In genomic region chr5:149178095-149178494, GRCm38 (mm10) we compare ENCODE assay signal across 18 mouse cellular contexts.
"Had no signal": no experiment of that assay in that cellular context is flagged by ENCODE, and none has a peak within 500 bp of the region (broad histone marks: within the 10 kb centered on the region; RNA-seq: fewer than 3 reads in every experiment).

No protein-coding gene starts in this region.

- H3K4me1 ChIP-seq: lung, embryonic 15.5 days; neural tube, embryonic 12.5 days; stomach, embryonic 15.5 days had no signal

- H3K27me3 ChIP-seq: liver, embryonic 15.5 days; lung, embryonic 15.5 days; megakaryocyte, embryonic 14.5 days; midbrain, embryonic 12.5 days; midbrain, embryonic 15.5 days; neural tube, embryonic 12.5 days; stomach, embryonic 15.5 days had no signal

- H3K36me3 ChIP-seq: liver, embryonic 15.5 days; lung, embryonic 15.5 days; midbrain, embryonic 12.5 days; midbrain, embryonic 15.5 days; neural tube, embryonic 12.5 days; stomach, embryonic 15.5 days had no signal

- DNase-seq: liver, postnatal 0 days; lung, adult 2 months; lung, postnatal 14 days; lung, postnatal 36 days; right cerebral cortex, postnatal 14 days; thymus, adult 2 months; thymus, postnatal 14 days; thymus, postnatal 36 days had no signal

- H3K4me3 ChIP-seq: liver, embryonic 15.5 days; lung, embryonic 15.5 days; megakaryocyte, embryonic 14.5 days; midbrain, embryonic 12.5 days; midbrain, embryonic 15.5 days; neural tube, embryonic 12.5 days; stomach, embryonic 15.5 days had no signal

- H3K27ac ChIP-seq: liver, embryonic 15.5 days; lung, embryonic 15.5 days; macrophage; midbrain, embryonic 12.5 days; midbrain, embryonic 15.5 days; neural tube, embryonic 12.5 days; stomach, embryonic 15.5 days; stomach, postnatal 0 days had no signal

- H3K9ac ChIP-seq: liver, embryonic 15.5 days; liver, postnatal 0 days; lung, embryonic 15.5 days; midbrain, embryonic 12.5 days; midbrain, embryonic 15.5 days; neural tube, embryonic 12.5 days; stomach, embryonic 15.5 days had no signal

- H3K9me3 ChIP-seq: liver, embryonic 15.5 days; lung, embryonic 15.5 days; megakaryocyte, embryonic 14.5 days; midbrain, embryonic 12.5 days; midbrain, embryonic 15.5 days; neural tube, embryonic 12.5 days; stomach, embryonic 15.5 days had no signal

- ATAC-seq: liver, postnatal 0 days; lung, postnatal 0 days; midbrain, embryonic 15.5 days had no signal

- H3K4me2 ChIP-seq: liver, embryonic 15.5 days; lung, embryonic 15.5 days; midbrain, embryonic 12.5 days; midbrain, embryonic 15.5 days; neural tube, embryonic 12.5 days; stomach, embryonic 15.5 days had no signal
